Mouse (Mus musculus): ENCODE data around the gene Prkca.

GRCm38 (mm10) chr11:108224233-108224973 is 119.3 kb downstream of the Prkca start:
- TF ChIP-seq POLR2A (IDR thresholded peaks at IDR 0.05; ENCODE audit: insufficient read depth, low read length), result no peak
- TF ChIP-seq EP300 (IDR thresholded peaks at IDR 0.05; ENCODE audit: insufficient read depth, low read depth, low read length), result no peak
